Mouse (Mus musculus) layer of hippocampus, postnatal 36 days (tissue): ENCODE results near the gene Inppl1. TPM values are rescaled to one million over a fixed set of nuclear protein-coding genes. Genes with fewer than 3 reads are reported as not detected.

Experiments
- DNase-seq, 2 experiments: peaks; one replicate each; pipeline ENCODE4 v3.0.0; 2022
- total RNA-seq, 2 experiments: library from RNA; stranded (reverse); gene quantifications; 2 replicates each; pipeline ENCODE4 v1.2.3; 2021

Inppl1 gene
- 10 to 100 TPM; 28.7 to 29.2 TPM for total RNA-seq

DNA sequence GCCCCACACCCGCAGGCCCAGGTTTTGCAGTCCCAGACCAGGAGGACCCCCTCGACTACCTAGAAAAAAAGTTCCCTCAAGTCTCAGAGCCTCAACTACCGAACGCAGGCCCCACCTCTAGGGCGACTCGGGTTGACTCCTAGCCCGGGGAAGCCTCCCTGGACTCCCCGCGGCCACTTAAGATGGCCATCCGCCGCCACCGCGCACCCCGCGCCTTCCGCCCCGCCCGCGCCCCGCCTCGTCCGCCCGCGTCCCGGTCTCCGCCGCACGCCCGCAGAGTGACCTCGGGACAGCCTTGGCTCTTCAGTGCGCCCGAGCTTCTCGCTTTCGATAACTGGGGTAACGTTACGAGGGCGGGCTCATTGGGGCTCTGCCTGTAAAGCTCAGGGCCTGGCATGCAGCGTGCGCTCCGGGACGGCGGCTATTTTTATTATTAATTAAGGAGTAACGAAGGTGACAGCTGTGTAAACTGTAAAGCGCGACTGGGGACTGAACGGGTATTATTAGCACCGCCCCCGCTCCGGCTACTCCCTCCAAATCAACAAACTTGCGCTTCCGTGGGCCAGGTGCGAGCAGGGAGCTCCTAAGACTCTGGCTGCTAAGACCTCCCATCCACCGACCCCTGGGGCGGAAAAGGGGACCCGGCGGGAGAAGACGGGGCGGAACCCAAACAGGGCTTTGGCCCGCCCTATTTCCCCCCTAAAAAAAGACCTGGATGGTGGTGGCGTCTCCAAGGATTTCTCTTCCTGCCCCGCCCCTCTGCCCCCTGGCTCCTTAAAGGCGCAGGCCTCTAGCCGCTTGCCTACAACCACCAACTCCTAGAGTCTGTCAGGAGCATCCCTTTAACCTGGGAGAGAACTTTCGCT, at the start of gene Inppl1:
Gene Inppl1 (minus strand): TSS at position 624 of the 866 bp plus-strand sequence.
- DNase-seq: peak; percentile 69 to 70

DNA sequence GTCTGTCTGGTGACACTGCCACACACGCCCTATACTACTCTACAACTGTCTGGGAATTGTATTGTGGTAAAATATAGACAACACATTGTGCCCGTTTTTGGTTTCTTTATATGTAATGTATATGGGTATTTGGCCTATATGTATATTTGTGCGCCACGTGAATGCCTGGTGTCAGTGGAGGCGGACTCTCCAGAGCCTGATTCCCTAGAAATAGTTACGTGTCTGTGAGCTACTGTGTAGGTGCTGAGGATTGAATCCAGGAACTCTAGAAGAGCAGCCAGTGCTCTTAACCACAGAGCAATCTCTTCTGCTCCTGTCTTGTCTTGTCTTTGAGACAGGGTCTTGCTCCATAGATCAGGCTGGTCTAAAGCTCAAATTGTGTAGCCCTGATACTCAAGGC, 48.2 kb upstream of the Inppl1 start:
- no peak for DNase-seq

DNA sequence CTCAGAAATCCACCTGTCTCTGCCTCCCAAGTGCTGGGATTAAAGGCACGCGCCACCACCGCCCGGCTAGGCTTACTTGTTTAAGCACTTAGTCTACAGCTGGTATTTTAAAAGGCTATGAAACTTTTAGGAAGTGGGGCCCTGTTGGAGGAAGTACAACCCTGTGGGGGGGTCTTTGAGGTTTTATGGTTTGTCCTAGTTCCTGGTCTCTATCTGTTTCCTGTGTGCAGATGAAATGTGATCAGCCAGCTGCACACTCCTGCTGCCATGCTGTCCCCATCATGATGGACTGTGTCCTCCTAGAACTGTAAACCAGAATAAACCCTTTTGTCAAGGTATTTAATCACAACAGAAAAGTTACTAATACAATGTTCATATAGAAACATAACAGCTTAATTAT, 46.1 kb upstream of the Inppl1 start:
- DNase-seq: no peak

DNA sequence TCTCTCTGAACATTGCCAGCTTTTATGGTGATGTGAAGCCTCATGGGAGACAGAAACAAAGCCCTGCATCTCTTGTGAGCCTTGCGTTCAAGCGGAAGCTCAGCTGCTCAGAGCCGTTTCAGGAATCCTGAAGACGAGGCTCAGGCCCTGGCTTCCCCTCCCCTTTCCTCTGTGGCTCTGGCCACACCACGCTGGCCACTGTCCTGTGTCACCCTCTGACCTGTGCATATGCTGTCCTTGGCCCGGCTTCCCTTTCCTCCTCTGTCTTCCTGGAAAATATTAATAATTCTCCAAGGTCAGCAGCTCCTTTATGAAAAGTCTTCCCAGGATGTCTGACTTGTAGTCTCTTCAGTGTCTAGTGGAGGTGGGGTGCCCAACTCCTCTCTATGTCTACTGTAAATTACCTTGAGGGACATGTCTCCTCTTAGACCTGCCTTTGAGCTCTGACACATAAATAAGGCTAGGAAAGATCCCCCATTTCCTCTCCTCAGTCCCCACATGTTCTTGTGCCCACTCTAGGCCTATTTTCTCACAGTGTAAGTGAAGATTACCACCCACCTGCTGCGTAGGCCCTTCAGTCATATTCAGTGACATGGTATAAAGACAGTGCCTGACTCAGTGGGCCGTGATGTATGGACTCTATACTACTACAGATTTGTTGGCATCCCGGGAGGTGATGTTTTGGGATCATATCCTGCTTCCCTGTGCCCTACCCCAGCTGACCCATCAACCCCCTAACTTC, 44.6 kb upstream of the Inppl1 start:
- no peak for DNase-seq

DNA sequence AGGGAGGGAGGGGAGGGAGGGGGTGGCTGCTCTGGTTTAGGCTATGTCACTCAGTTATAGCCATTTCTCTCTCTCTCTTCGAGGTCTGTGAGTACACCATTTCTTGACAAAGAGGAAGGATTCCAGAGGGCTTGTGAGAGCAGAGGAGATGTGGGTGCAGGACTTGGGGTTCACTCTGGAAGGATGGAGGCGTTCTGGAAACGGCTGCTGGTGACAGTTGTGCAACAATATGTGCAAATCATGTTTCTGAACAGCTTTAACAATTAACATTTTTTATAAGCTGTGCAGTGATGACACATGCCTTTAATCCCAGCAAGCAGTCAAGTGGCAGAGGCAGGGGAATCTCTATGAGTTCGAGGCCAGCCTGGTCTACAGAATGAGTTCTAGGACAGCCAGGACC, 42.8 kb upstream of the Inppl1 start:
- DNase-seq: peak; percentile 40 to 42

DNA sequence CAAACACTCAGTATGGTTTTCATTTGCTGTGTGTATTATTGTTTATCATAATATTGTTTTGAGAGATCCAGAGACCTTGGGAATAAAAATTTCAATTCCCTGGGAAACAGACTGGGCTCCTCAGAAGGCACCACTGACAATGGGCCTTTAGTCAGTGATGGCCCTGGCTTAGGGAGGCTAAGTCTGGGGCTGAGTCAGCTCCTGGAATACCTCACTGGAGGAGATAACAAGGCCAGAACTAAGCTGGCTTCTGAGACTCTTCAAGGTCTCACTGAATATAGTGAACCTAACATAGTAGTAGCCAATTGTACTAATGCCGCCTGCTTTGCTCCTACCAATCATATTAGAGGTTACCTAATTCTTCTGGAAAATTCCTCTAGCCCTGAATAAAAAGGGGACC, 37.9 kb upstream of the Inppl1 start:
- DNase-seq: no peak

DNA sequence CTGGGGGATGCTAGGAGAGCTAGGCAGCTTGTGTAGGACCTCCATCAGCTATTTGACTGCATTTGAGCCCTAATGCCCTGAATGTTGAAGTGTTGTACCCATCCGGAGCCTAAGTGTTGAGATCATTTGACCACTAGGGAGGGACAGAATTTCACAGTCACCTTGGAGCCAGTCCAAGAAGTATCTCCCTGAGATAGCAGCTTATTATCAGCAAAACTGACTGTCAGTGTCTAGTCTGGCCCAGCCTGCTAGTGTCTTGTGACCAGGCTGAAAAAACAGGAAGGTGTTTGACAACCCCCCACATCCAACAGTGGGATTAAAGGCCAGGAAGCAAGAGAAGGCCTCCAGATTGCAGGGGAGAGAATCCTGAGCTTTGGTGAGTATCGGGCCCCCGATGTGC, 33.3 kb upstream of the Inppl1 start:
- no peak for DNase-seq

DNA sequence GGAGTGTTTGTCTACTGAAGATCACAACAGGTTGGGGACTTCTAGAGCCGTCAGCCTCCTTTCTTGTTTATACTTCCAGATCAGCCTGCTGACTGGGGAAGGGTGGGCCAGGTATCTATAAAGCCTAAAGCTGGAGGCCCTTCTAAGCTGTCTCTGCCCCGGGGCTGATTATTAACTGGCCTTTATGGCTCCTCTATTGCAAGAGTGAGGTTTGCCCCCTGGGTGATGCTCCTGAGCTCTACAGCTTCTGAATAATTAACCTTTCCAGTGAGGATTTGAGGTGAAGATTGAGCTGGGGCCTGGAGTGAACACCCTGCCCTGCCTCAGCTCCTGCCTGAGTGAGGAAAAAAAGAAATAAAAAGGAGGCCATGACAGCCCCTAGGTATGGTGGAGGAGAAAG, 32.6 kb upstream of the Inppl1 start, which contains the start of gene Folr1:
Gene Folr1 (minus strand): TSS at position 160 of the 400 bp plus-strand sequence.
- no peak for DNase-seq

DNA sequence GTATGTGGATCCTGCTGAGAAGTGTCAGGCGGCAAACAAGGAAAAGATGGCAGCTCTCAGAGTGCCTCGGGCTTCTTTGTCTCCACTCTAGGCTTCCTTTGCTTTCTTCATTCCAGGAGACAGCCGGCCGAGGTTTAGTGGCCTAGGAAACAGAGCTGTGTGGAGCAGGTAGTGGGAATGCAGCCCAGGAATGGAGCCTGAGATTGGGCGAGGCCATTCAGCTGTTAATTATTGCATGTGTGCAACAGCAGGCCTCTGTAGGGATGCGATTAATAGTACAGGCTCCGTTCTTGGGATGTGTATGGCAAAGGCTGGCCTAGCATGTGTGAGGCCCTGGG, 31.1 kb upstream of the Inppl1 start:
- no peak for DNase-seq

DNA sequence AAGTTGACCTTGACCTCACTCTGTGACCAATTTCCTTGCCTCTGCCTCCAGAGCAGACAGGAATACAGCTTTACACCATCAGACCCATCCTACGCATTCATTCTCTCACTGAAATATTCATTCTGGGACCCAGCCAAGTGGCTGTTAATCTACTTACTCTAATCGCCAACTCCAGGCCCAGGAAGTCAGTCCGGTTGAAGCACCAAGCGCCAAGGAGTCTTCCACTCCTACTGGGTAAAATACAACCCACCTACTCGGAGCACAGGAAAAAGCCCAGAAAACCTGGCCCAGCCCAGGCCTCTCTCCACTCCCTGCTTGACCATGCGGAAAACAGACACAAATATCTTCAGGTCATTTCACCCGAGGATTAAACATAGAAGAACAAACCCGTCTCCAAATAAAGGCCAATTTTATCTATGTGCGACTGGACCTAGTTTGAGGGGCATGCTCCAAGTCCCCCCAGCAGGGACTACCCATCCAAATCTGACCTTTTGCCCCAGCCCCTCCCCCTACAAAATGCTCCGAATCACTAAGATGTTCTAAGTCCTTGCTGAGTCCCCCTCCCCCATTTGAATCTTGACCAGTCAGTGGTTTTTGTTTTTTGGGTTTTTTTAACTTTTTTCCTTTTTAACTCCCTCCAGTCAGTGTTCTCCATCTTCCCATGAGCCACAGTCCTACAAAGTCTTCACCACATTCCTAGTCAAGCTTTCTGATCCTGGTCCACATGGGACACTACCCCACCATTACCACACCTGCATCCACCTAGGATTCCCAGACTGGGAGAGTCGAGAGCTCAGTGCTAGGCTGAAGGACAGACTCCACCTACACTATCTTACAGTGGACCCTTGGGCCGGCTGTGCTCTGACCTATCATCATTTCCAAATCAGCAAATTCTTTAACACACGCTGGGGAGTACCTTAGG, 30.5 kb upstream of the Inppl1 start:
- DNase-seq: no peak

DNA sequence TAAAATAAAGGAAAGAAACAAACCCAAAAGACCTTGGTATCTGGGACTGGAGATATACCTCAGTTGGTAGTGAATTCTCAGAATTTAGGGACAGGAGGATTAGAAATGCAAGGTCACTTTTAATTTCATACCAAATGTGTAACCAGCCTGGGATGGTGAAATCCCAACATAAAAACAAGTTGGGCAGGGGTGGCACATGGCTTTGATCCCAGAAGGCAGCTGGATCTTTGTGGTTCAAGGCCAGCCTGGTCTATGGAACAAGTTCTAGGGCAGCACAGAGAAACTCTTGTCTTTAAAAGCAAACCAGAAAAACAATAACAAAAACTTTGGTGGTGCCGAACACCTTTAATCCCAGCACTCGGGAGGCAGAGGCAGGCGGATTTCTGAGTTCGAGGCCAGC, 29.5 kb upstream of the Inppl1 start:
- DNase-seq: no peak

DNA sequence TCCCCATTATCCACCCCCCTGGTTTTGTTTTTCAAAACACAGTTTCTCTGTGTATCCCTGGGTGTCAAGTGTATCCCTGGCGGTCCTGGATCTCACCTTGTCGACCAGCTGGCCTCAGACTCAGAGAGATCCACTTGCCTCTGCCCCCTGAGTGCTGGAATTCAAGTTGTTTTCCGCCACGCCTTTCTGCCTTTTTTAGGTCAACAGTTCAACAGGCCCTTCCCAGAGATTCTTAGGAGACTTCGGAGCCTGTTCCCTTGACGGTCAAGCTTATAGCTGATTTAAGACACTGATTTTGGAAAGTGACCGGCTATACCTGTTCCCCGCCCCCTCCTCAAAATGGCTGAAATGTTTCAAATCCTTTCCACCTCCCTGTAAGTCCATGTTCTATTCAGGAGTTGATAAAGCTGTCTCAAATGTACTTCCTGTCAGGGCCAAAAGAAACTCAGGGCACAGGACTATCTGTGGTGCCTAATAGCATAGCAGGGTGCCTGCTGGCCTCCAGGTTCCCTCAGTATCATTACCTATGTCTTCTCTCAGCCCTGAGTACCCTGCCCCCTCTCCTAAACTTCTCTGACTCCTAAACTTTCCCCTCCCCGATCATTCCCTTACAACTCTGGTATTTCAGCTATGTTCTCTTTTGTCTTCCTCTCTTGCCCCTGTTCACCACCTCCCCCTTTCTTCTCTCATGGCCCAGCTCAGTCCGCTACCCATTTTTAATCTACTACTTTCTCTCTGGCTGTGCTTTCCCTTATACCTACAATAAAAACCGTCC, 28.6 kb upstream of the Inppl1 start:
- no peak for DNase-seq

DNA sequence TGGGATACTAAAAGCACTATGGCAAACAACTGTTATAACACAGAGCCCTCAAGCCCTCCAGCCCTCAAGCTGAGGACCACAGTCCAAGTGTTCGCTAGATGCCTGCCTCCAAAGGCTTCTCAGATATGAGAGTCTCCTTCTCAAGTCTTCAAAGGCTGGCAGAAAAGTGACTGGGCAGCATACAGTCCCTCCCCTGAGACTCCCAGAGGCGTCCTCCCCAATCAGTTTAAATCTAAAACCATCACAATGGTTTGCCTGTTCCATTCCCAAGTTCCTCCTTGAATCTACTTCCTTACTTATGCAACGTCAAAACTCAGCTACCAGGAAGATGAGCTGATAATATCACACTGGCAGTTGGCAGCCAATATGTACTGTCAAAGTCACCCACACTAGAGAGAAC, 25.4 kb upstream of the Inppl1 start, which contains the start of gene Anapc15:
Gene Anapc15 (plus strand): TSS at position 301 of the 400 bp plus-strand sequence.
- DNase-seq: no peak

DNA sequence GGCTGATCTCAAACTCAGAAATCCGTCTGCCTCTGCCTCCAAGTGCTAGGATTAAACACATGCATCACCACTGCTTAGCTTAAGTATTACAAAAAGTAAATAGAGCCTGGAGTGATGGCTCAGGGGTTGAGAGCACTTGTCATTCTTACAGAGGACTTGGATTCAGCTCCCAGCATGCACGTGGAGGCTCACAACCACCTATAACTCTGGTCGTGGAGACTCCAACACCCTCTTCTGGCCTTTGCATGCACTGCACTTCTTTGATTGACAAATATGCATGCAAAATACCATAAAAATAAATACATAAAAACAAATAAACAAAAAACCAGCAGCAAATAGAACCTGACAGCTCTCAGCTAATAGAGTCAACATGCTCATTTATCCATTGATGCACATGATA, 24.3 kb upstream of the Inppl1 start:
- DNase-seq: no peak

DNA sequence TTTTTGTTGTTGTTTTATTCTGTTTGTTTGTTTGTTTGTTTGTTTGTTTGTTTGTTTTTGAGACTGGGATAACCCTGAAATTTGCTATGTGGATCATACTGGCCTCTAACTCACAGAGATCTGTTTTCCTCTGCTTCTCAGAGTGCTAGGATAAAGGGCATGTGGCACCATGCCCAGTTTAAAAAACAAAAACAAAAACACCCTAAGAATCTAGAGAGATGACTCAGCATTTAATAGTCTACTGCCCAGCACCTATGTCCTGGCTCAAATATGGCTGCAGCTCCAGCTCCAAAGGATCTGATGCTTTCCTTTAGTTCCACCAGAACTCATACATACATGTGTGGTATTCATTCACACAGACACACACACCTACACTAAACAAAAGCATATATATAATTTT, 22.9 kb upstream of the Inppl1 start:
- DNase-seq: no peak

DNA sequence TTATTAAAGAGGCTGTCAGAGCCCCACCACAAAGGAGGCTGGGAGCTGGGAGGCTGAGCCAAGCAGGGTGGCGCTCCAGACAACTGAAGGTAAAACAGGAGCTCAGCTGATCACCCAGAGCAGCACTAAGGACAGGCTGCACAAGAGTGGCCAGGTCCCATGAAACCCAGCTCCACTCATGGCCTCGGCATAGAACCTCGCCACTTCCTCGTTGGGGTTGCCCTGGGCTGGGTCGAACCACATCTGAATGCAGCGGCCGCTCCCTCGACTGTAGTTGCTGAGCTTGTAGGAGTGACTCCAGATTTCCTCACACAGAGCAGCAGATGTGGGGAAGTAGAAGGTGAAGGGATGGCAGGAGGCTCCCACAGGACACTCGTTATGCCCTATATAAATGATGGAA, 20.3 kb upstream of the Inppl1 start:
- no peak for DNase-seq

DNA sequence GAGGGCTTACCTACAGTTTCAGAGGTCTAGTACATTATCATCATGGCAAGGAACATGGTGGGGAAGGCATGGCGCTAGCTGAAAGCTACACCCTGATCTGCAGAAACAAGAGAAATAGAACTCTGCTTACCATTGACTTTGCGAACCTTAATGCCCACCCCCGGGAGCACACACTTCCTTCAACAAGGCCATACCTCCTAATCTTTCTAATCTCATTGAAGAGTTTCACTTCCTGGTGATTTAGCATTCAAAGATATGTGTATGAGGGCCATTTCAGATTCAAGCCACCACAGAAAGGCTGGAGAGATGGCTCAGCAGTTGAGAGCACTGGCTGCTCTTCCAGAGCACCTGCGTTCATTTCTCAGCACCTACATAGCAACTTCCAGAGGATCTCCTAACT, 19.1 kb upstream of the Inppl1 start, which contains the start of gene Folr2:
Gene Folr2 (minus strand): TSS at position 101 of the 400 bp plus-strand sequence.
- no peak for DNase-seq

DNA sequence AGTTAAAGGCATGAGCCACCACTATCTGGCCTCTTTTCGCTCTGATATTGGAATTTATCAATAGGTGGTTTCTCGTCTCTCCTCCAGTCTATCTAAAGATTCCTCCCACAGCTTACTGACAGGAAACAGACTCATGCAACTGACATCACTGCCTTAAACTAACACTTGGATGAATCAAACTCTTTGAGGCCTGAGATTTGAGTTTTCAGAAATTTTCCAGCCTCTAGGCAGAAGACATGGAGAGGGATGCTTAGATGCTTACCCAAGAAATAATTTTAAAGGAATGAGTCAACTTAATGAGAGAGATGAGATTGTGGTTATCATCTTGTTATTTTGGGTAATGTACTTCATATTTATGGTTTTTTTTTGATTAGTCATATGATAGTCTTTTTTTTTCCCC, 15.8 kb upstream of the Inppl1 start:
- DNase-seq: no peak

DNA sequence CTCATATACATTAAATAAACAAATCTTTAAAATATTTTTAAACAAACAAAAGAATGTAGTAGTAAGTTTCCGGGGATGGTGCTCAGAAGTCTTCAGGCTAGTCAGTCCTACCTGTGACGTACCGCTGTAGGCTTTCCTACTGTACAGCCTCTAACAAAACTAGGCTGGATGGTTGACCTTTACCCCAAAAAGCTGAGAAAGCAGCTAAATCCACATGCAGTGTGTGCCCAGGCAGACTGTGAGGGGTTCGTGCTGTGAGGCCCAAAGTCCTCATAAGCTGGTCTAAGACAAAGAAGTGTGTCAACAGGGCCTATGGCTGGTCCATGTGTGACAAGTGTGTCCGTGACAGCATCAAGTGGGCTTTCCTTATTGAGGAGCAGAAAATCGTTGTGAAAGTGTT, 14.8 kb upstream of the Inppl1 start:
- no peak for DNase-seq

DNA sequence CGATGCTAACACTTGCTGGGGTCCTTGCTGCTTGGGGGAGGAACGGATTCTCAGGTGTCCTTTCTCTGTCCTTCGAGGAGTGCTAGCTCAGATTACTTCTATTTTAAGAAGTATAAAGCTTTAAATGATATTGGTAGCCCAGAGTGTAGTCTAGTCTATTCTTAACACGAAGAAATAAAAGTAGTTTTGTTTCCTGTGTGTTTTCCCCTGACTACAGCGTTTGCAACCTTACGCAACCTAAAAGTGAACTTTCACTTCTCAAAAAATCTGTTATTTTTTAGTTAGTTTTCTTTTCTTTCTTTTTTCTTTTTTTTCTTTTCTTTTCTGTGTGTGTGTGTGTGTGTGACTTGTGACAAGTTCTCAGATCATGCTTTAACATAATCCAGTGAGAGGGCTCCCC, 13.7 kb upstream of the Inppl1 start:
- no peak for DNase-seq

DNA sequence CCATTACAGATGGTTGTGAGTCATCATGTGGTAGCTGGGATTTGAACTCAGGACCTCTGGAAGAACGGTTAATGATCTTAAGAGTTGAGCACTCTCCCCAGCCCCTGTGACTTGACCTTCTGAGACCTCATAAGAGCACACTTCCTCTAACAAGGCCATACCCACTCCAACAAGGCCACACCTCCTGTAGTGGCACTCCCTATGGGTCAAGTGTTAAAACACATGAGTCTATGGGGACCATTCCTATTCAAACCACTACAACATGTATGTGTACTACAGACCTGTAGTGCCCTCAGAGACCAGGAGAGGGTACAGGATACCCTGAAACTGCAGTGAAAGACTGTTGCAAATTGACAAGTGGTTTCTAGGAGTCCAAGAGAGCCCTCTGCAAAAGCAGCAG, 9.9 kb upstream of the Inppl1 start:
- no peak for DNase-seq

DNA sequence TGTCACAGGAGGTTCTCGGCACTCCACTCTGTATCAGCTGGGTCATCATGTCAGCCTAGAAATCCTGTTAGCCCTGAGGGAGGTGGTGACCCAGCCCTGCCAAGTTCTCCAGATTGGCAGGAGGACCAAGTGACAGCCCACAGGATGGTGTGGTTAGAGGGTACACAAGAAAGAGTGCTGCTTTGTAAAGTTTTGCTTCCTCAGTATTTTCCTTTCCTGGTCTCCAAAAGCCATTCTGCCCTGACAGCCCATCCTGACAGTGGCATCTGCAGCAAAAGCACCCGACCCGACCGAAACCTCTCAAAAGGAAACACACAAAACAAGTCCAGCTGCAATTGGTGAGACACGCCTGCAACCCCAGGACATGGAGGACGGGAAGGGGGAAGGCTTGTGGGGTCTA, 6.2 kb upstream of the Inppl1 start:
- no peak for DNase-seq
